Mouse (Mus musculus) CD4-positive, CD25-positive, alpha-beta regulatory T cell, adult 4 months (primary cell): ENCODE measurements around the gene Tstd1. TPM values are rescaled to one million over a fixed set of nuclear protein-coding genes. Genes with fewer than 3 reads are reported as not detected.

Experiments used
- ATAC-seq: one replicate; pipeline ENCODE4 v1.8.0; 2017
- polyA plus RNA-seq, 2 experiments: library from polyadenylated mRNA; unstranded; fragments of 100-300 nt; shearing (Covaris generic); gene quantifications; one replicate each; pipeline ENCODE4 v1.2.1; 2017

The Tstd1 gene
- polyA plus RNA-seq, 2 experiments from 2014 or later = 10.0 to 20.1 TPM

GRCm38 (mm10) chr1:171454926-171455325, 36.3 kb downstream of the Tstd1 start:
- ATAC-seq = no peak

GRCm38 (mm10) chr1:171457568-171457967, 38.9 kb downstream of the Tstd1 start:
- ATAC-seq = no peak

GRCm38 (mm10) chr1:171459791-171460190, 41.1 kb downstream of the Tstd1 start:
- no peak for ATAC-seq

GRCm38 (mm10) chr1:171460551-171461503, 42.2 kb downstream of the Tstd1 start:
- ATAC-seq = no peak

GRCm38 (mm10) chr1:171463133-171463532, 44.5 kb downstream of the Tstd1 start:
- no peak for ATAC-seq

- ATAC-seq = no peak
Observed at GRCm38 (mm10) chr1:171465749-171466412, 47.2 kb downstream of the Tstd1 start.

GRCm38 (mm10) chr1:171466565-171466964, 47.9 kb downstream of the Tstd1 start:
- no peak for ATAC-seq

GRCm38 (mm10) chr1:171469678-171470077, 51.0 kb downstream of the Tstd1 start:
- ATAC-seq = no peak

Other genes starting within 250 kb of the Tstd1 start
- not detected for gene Pcp4l1, start 222.6 kb upstream of the Tstd1 start, polyA plus RNA-seq
- under 1 TPM; 0.15 to 0.54 TPM for gene Nr1i3, start 204.9 kb upstream of the Tstd1 start, polyA plus RNA-seq
- gene Tomm40l, start 196.4 kb upstream of the Tstd1 start, polyA plus RNA-seq = 10 to 100 TPM; 24.0 to 48.7 TPM
- gene Apoa2, start 193.8 kb upstream of the Tstd1 start, polyA plus RNA-seq = under 1 TPM in 1 of 2 experiments, not detected in 1; 0.75 TPM
- 1 to 10 TPM; 1.8 to 3.5 TPM for gene Fcer1g, start 184.5 kb upstream of the Tstd1 start, polyA plus RNA-seq
- under 1 TPM in 1 of 2 experiments, not detected in 1; 0.13 TPM for gene Adamts4, start 168.5 kb upstream of the Tstd1 start, polyA plus RNA-seq
- gene Ndufs2, start 167.5 kb upstream of the Tstd1 start, polyA plus RNA-seq = 100 to 1,000 TPM; 115 to 119 TPM
- 10 to 100 TPM; 56.0 to 93.6 TPM for gene B4galt3, start 148.5 kb upstream of the Tstd1 start, polyA plus RNA-seq
- gene Ppox, start 137.7 kb upstream of the Tstd1 start, polyA plus RNA-seq = 100 to 1,000 TPM in 1 of 2 experiments, 10 to 100 TPM in 1; 70.8 to 108 TPM
- 10 to 100 TPM; 22.6 to 27.9 TPM for gene Usp21, start 130.9 kb upstream of the Tstd1 start, polyA plus RNA-seq
- gene Ufc1, start 123.8 kb upstream of the Tstd1 start, polyA plus RNA-seq = 10 to 100 TPM; 74.0 to 84.4 TPM
- gene Dedd, start 89.7 kb upstream of the Tstd1 start, polyA plus RNA-seq = 10 to 100 TPM; 36.8 to 43.8 TPM
- 10 to 100 TPM; 31.7 to 40.3 TPM for gene Nit1, start 73.2 kb upstream of the Tstd1 start, polyA plus RNA-seq
- 10 to 100 TPM; 69.6 to 75.8 TPM for gene Pfdn2, start 73.2 kb upstream of the Tstd1 start, polyA plus RNA-seq
- gene Klhdc9, start 58.1 kb upstream of the Tstd1 start, polyA plus RNA-seq = under 1 TPM; 0.36 to 0.72 TPM
- under 1 TPM in 1 of 2 experiments, not detected in 1; 0.12 TPM for gene Nectin4, start 48.8 kb upstream of the Tstd1 start, polyA plus RNA-seq
- gene Arhgap30, start 29.9 kb upstream of the Tstd1 start, polyA plus RNA-seq = 10 to 100 TPM; 74.7 to 90.4 TPM
- gene Usf1, start 7.6 kb upstream of the Tstd1 start, polyA plus RNA-seq = 100 to 1,000 TPM in 1 of 2 experiments, 10 to 100 TPM in 1; 62.2 to 115 TPM
- 1 to 10 TPM in 1 of 2 experiments, under 1 TPM in 1; 0.16 to 1.1 TPM for gene F11r, start 18.7 kb downstream of the Tstd1 start, polyA plus RNA-seq
- gene Alyref2, start 84.6 kb downstream of the Tstd1 start, polyA plus RNA-seq = 10 to 100 TPM; 10.5 to 11.7 TPM
- not detected for gene Itln1, start 116.4 kb downstream of the Tstd1 start, polyA plus RNA-seq
- 1 to 10 TPM in 1 of 2 experiments, under 1 TPM in 1; 0.55 to 1.3 TPM for gene Cd244a, start 140.3 kb downstream of the Tstd1 start, polyA plus RNA-seq
- gene Ly9, start 188.5 kb downstream of the Tstd1 start, polyA plus RNA-seq = 100 to 1,000 TPM in 1 of 2 experiments, 10 to 100 TPM in 1; 52.9 to 159 TPM
- gene Slamf7, start 234.2 kb downstream of the Tstd1 start, polyA plus RNA-seq = 10 to 100 TPM; 12.5 to 13.1 TPM